Mouse (Mus musculus) G1E (cell line): ENCODE data around the gene Tmem211. TPM values are rescaled to one million over a fixed set of nuclear protein-coding genes. Genes with fewer than 3 reads are reported as not detected.

ENCODE experiments used
- ATAC-seq: 2 replicates; pipeline ENCODE4 v1.8.0; 2016; ENCODE audit warnings: mild to moderate bottlenecking; ENCODE audit not compliant: insufficient number of reproducible peaks, poor library complexity, low FRiP score, severe bottlenecking; ENCODE audit errors: extremely low read depth
- DNase-seq: peaks from one replicate; pipeline ENCODE4 v3.0.0; 2012; ENCODE audit warnings: low spot score
- H3K27me3 ChIP-seq: 2 replicates; pipeline ENCODE4 v1.6.1; 2012; ENCODE audit warnings: mild to moderate bottlenecking, low read length, inconsistent platforms; ENCODE audit not compliant: insufficient read depth
- H3K36me3 ChIP-seq: replicated peaks from 2 replicates; pipeline ENCODE3; 2012; ENCODE audit warnings: mild to moderate bottlenecking, inconsistent platforms
- H3K4me1 ChIP-seq: 2 replicates; pipeline ENCODE4 v1.6.1; 2012; ENCODE audit warnings: low read depth, low read length, inconsistent platforms, mixed read lengths; ENCODE audit not compliant: insufficient read depth
- H3K4me3 ChIP-seq: 2 replicates; pipeline ENCODE4 v1.5.1; 2012; ENCODE audit warnings: low read depth, mild to moderate bottlenecking, inconsistent platforms, low read length, moderate library complexity, mixed read lengths
- H3K9me3 ChIP-seq: replicated peaks from 2 replicates; pipeline ENCODE4 v1.6.1; 2012; ENCODE audit warnings: inconsistent platforms
- CTCF ChIP-seq: IDR thresholded peaks from 2 replicates; pipeline ENCODE4 v1.5.1; 2012; ENCODE audit warnings: low read depth, low read length, inconsistent platforms, mixed read lengths
- GATA1 ChIP-seq: IDR thresholded peaks from 2 replicates; pipeline ENCODE4 v1.6.1; 2012; ENCODE audit warnings: borderline replicate concordance, low read length, inconsistent platforms, mixed read lengths
- GATA2 ChIP-seq: IDR thresholded peaks from 2 replicates; pipeline ENCODE4 v1.6.1; 2012; ENCODE audit warnings: low read depth, low read length, inconsistent platforms, borderline replicate concordance
- POLR2AphosphoS5 ChIP-seq: IDR thresholded peaks from 2 replicates; pipeline ENCODE4 v1.6.1; 2012; ENCODE audit warnings: low read depth, low read length, inconsistent platforms; ENCODE audit not compliant: insufficient replicate concordance
- TAL1 ChIP-seq: conservative IDR thresholded peaks from 2 replicates; pipeline ENCODE4 v1.6.1; 2012; ENCODE audit warnings: low read depth, low read length, inconsistent platforms, mixed read lengths
- polyA plus RNA-seq: library from polyadenylated mRNA; stranded (reverse); fragments of >175 nt; gene quantifications from 2 replicates; pipeline ENCODE4 v1.2.3, GENCODE M21; 2012
- total RNA-seq, 2 experiments: library from RNA; stranded (forward) in 1 of 2; stranded (reverse) in 1 of 2; fragments of 200-1000 nt in 1 of 2; fragments of >200 nt in 1 of 2; fragmentation: Nextera tagmentation in 1 of 2; gene quantifications; 2 replicates each; pipeline ENCODE4 v1.2.3; 2014 to 2017

Gene Tmem211
- total and polyA plus RNA-seq, 3 experiments: not detected

DNA sequence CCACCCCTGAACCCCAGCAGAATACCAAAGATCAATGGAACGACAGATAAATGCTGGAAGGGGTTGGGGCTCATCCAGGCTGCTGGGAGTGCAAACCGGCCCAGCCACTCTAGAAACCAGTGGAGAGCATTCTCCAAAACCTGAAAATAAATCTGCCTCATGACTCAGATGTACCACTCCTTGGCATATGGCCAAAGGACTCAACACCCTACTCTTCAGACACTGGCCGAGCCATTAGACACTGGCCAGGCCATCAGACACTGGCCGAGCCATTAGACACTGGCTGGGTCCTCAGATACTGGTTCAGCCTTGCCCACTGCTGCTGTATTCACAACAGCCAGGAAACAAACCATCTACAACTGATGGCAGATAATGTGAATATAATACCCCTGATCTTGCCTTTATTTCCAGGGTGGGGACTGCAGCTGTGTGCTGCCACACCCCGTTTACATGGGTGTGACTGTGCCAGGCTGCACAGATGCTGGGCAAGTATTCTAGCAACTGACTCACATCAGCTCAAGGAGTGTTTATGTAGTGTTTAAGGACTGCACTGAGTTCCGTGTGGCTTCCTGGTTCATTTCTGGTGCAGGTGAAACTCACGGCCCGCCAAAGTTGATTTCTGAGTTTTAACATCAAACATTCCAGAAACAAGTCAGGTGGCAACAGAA lies 22.7 kb downstream of the Tmem211 start:
- Histone ChIP-seq H3K36me3 (no peaks in the 10 kb centered on the region), H3K27me3 (no peaks in the 10 kb centered on the region), H3K4me3 (no peak overlapping the region), H3K4me1 (no peaks in the 10 kb centered on the region), H3K9me3 (peaks cover 67% of the 10 kb centered on the region)
- DNase-seq (no peak), ATAC-seq (no peak)
- no peak for TF ChIP-seq TAL1

DNA sequence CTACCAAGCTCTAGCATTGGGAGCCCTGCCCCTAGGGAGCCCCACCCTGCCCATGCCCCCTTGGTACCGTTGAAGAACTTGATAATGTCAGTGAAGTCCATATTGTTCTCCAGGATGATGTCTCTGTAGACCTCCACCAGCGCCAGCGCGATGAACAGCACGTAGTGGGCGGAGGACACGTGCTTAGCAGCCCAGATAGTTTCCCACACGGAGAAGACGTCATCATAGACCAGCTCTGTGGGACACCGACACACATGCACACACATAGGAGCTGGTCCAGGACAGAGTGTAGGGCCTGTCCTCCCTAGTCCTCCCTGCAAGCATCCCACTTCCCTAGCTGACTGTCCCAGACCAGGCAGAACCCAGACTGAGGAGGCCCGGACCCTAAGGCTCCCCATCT lies 24.1 kb downstream of the Tmem211 start:
- Histone ChIP-seq H3K9me3 (peaks cover 70% of the 10 kb centered on the region), H3K36me3 (no peaks in the 10 kb centered on the region), H3K4me3 (no peak overlapping the region), H3K27me3 (no peaks in the 10 kb centered on the region), H3K4me1 (no peaks in the 10 kb centered on the region)
- no peak for DNase-seq
- no peak for TF ChIP-seq TAL1
- TF ChIP-seq CTCF: no peak
- no peak for TF ChIP-seq GATA2
- no peak for ATAC-seq

DNA sequence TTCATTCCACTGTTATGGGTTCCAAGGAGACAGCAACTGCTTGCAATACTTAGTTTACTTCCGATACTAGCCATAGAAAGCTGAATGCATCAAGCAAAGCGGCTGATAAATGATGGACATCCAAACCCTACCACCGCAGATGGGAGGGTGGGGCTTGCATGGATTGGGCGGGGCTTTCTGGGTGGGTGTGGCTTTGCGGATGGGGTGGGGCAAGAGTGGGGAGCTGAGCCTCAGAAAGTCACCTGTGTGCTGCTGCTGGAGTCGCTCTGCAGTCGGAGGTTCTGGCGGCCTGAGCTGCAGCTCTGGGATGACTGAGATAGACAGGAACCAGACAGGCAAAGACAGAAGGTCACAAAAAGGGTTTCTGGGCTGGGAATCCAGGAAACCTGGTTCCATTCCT lies 38.9 kb downstream of the Tmem211 start:
- no peaks in the 10 kb centered on the region for H3K4me1 ChIP-seq
- ATAC-seq (no peak), DNase-seq (no peak)
- no peaks in the 10 kb centered on the region; the same call in 1 of the 2 replicates for H3K27me3 ChIP-seq
- H3K9me3 ChIP-seq: peaks cover 88% of the 10 kb centered on the region
- no peak overlapping the region for H3K4me3 ChIP-seq
- H3K36me3 ChIP-seq: no peaks in the 10 kb centered on the region
- TF ChIP-seq CTCF (no peak), GATA2 (no peak)

DNA sequence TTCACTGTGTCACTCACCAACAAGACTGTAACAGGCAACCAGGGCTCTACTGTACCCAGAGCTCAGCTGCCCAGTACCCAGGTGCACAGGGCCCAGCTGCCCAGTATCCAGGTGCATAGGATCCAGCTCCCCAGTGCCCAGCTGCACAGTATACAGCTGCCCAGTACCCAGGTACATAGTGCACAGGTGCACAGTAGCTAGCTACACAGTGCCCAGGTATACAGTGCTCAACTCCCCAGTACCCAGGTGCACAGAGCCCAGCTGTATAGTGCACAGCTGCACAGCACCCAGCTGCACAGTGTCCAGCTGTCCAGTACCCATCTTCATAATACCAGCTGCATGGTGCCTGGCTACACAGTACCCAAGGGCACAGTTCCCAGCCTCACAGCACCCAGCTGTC lies 41.5 kb downstream of the Tmem211 start:
- ATAC-seq (no peak), DNase-seq (no peak)
- H3K4me1 ChIP-seq: no peaks in the 10 kb centered on the region
- H3K27me3 ChIP-seq: no peaks in the 10 kb centered on the region; the same call in 1 of the 2 replicates
- H3K4me3 ChIP-seq: no peak overlapping the region
- no peaks in the 10 kb centered on the region for H3K36me3 ChIP-seq
- TF ChIP-seq POLR2AphosphoS5 (no peak), GATA2 (no peak)
- H3K9me3 ChIP-seq: peaks cover 85% of the 10 kb centered on the region

- Histone ChIP-seq H3K36me3 (no peaks in the 10 kb centered on the region), H3K27me3 (no peaks in the 10 kb centered on the region; the same call in 1 of the 2 replicates), H3K9me3 (peaks cover 85% of the 10 kb centered on the region), H3K4me1 (no peaks in the 10 kb centered on the region), H3K4me3 (no peak overlapping the region)
- ATAC-seq (no peak), DNase-seq (no peak)
- TF ChIP-seq GATA1: no peak
- TF ChIP-seq POLR2AphosphoS5: no peak
- no peak for TF ChIP-seq GATA2
- no peak for TF ChIP-seq TAL1
- no peak for TF ChIP-seq CTCF
These were observed 43.3 kb downstream of the Tmem211 start for GRCm38 (mm10) chr5:113270043-113270442.

- Histone ChIP-seq H3K4me1 (no peaks in the 10 kb centered on the region), H3K27me3 (no peaks in the 10 kb centered on the region; the same call in 1 of the 2 replicates), H3K4me3 (no peak overlapping the region), H3K36me3 (no peaks in the 10 kb centered on the region), H3K9me3 (peaks cover 85% of the 10 kb centered on the region)
- DNase-seq: no peak
- TF ChIP-seq TAL1 (no peak), CTCF (no peak), GATA1 (no peak), POLR2AphosphoS5 (no peak), GATA2 (no peak)
- ATAC-seq: no peak
These were observed 44.6 kb downstream of the Tmem211 start for GRCm38 (mm10) chr5:113271207-113271811.

DNA sequence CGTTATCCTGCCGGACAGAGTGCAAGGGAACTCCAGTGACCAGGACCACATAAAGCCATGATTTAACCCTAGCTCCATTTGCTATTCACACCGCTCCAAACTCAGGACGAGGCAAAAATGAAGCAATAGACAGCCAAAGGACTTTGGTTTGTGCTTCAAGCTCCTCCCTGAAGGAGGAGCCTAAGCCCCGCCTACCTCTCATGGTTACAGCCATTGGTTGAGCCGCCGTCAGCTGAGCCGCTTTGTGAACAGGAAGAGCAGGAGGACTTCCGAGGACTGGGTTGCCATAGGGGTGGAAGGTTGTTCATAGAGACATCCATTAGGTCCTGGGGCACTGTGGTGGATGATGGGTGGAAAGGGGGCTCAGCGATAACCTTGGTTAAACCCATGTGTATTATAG lies 49.1 kb downstream of the Tmem211 start:
- DNase-seq: no peak
- no peaks in the 10 kb centered on the region; the same call in 1 of the 2 replicates for H3K27me3 ChIP-seq
- no peaks in the 10 kb centered on the region for H3K36me3 ChIP-seq
- ATAC-seq: no peak
- no peak overlapping the region for H3K4me3 ChIP-seq
- peaks cover 90% of the 10 kb centered on the region for H3K9me3 ChIP-seq
- TF ChIP-seq GATA1 (no peak), GATA2 (no peak), POLR2AphosphoS5 (no peak), CTCF (no peak), TAL1 (no peak)
- no peaks in the 10 kb centered on the region for H3K4me1 ChIP-seq
